Mouse (Mus musculus): ENCODE measurements around the gene Kcnip4.

The Kcnip4 gene

GRCm38 (mm10) chr5:48412261-48412660 lies 1112.4 kb downstream of the Kcnip4 start:
- DNase-seq (ENCODE audit: low read depth, low spot score), result no peak

GRCm38 (mm10) chr5:48411462-48411861 lies 1113.2 kb downstream of the Kcnip4 start:
- DNase-seq (ENCODE audit: low read depth, low spot score), result no peak

GRCm38 (mm10) chr5:48410348-48410747 lies 1114.4 kb downstream of the Kcnip4 start:
- DNase-seq (ENCODE audit: low read depth, low spot score), result no peak

GRCm38 (mm10) chr5:48408276-48408675 lies 1116.4 kb downstream of the Kcnip4 start:
- no peak for DNase-seq (ENCODE audit: low read depth, low spot score)

DNA sequence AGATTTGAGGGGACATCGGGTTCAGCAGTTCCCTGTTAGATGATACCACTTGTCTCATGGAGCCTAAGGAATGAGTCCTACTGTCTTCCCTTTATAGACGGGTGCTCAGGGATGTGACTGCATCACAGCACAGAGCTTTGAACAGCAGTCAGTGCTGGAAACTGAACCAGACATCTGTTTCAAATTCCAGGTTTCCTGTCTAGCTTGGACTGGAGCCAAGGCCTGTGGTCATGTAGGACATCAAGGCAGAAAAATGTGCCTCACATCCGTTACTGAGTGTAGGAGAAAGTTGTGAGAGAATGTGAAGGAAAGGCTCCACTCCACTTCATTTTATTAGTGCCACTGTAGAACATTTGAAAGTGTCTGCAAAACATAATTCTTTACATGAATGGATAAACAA lies 1122.2 kb downstream of the Kcnip4 start:
- DNase-seq (ENCODE audit: low read depth, low spot score), result peak; percentile 79

DNA sequence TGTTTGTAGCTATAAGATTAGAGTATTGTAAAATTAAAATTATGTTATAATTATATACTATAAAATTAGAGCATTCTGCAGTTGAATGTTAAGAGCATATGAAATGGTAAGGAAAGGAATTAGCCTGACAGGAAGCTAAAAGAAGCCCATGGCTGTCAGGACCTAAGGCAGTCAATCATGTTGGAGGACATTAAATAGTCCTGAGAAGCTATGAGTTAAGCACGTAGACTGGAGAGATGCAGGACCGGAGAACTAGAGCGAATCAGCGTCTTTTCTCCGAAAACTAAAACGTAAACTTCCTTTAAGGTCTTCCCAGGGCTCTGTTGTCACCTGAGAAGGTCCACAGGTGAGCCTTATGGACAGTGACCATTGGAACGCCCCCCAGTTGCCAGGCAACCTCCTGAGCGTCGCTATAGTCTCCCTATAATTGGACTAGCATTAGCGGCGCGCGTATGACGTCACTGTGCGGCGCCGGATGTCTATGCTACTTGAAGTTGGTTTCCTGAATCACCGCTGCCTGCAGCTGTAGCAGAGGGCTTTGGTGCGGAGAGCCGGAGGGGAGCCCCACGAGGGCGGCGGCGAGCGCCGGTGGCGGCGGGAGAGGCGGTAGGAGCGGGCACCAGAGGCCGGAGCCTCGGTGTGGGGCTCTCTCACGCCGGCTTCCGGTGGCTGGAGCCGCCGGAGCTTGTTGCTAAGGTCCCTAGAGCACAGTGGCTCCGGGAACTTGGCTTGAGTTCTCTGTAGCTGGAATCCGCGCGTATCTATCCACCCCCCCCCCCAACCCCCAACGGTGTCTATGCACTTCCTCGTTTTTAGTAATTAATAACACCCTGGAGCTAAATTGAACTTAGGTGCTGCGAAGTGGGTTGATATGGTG lies 1152.6 kb downstream of the Kcnip4 start:
- DNase-seq (ENCODE audit: low read depth, low spot score), result peak; percentile 95

GRCm38 (mm10) chr5:48349309-48349708 lies 1175.4 kb downstream of the Kcnip4 start:
- DNase-seq (ENCODE audit: low read depth, low spot score), result no peak

DNA sequence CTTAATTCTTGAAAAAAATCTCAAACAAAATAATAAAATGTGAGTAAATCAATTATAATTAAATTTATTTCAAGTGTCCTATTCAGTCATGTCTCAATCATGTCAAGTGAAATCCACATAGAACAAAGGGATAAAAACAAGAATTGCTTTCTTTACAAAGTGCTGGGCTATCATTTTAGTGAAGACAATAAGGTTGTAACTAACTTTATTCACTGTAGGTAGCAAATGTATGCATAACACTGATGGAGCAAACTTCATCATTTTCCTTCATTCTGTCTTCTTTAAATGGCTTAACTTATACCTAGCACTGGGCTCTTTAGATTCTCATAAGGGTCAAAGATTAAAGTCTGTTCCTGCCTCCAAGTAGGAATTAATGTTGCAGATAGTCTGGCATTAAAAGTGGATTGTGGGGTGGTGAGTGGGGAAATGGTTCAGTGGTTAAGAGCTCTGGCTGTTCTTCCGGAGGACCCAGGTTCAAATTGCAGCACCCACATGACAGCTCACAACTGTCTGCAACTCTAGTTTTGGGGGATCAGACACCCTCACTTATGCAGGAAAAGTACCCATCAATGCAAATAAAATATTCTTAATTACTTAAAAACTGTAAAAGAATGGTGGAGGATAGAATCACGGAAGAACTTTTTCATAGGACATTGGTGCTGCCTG lies 1178.6 kb downstream of the Kcnip4 start:
- no peak for DNase-seq (ENCODE audit: low read depth, low spot score)

- DNase-seq (ENCODE audit: low read depth, low spot score), result peak; percentile 55
These were observed 1179.4 kb downstream of the Kcnip4 start for GRCm38 (mm10) chr5:48345095-48345982.

DNA sequence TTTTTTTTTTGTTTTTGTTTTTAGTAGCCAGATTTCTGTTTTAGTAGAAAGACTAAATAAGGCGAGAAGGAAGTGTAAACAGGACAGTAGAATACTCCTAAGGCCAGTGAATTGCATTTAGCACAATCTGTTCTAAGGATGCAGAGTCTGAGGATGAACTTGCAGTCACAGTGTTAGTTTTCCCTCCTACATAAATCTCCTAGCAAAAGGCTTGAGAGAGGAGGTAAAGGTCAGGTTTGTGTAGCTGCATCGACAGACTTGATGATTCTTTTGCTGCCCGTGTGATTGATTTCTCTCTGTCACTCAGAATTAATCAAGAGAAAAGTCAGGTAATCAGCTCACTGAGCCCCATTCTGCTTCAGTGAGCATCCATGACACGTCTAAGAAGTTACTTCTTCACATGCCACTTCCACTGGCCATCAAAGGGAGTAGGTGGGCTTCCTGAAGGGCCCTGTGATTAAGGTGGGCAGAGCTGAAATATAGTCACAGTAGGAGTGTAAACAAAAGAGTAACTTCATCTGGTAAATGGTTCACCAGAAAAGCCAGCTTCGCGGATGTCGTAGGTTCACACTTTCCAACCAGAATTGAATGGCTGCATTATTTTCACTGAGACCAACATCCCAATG lies 1183.8 kb downstream of the Kcnip4 start:
- no peak for DNase-seq (ENCODE audit: low read depth, low spot score)

All from mesoderm, embryonic 11.5 days (tissue).